Mouse (Mus musculus) lung, adult 18-20 months (tissue): ENCODE measurements around the gene Tbcd.
"Not testable (repeated sequence)": the region's sequence is repeated elsewhere in the genome, so short reads cannot be mapped to it uniquely, and the experiment has no call there.

Experiments used
- DNase-seq, 2 experiments: peaks; one replicate each; pipeline ENCODE4 v3.0.0; 2022; ENCODE audit warnings: mixed read lengths in 2 of 2

Gene Tbcd

GRCm38 (mm10) chr11:121655166-121655806, 203.5 kb downstream of the Tbcd start:
- DNase-seq, result no peak

DNA sequence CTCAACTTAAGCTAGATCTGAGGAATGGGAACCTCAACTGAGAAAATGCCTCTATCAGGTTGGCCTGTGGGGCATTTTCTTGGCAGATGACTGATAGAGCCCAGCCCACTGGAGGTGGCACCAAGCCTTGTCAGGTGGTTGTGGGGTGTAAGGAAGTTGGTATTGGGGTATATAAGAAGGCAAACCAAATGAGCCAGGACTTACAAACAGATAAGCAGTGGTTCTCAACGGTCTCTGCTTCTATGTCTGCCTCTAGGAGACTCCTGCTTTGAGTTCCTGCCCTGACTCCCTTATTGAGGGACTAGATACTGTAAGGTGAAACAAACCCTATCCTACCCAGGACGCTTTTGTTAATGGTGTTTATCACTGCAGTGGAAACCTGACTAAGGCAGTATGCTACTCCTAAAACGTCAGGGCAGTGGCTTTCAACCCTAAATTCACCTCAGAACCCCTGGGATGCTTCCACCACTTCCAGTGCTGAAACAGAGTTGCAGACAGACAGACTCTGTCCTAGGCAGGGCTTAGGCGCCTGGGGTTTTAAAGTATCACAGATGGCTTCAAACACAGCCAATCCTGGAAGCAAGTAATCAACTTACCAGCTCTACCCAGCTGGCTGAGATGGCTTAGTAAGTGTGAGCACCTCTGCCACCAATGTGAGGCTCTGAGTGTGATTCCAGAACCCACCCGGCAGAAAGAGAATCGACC, 204.2 kb downstream of the Tbcd start:
- no peak for DNase-seq

DNA sequence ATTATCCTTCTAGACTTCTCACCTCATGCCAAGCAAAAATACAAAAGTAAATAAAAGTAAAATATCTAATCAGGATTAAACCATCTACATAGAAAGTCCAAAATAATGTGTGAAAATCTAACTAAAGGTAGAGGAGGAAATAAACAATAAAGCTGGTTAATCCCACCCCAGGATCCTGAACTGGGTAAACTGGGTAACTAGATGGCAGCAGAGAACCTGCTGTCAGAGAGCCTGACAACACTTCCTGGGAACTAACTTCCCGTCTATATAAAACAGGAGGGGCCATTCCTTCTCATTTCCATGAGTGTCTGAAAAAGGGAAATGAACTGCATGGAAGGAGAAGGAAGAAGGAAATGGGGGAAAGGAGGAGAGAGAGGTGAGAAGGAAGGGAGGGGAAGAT, 206.4 kb downstream of the Tbcd start:
- DNase-seq, result no peak

- DNase-seq, result not testable (repeated sequence)
These were observed 208.9 kb downstream of the Tbcd start for GRCm38 (mm10) chr11:121660604-121661003.

- DNase-seq, result no peak
These were observed 209.4 kb downstream of the Tbcd start for GRCm38 (mm10) chr11:121661116-121661515.
